Mouse (Mus musculus): ENCODE data around the gene Stat2. TPM values are rescaled to one million over a fixed set of nuclear protein-coding genes. Genes with fewer than 3 reads are reported as not detected.

The Stat2 gene
- total RNA-seq (2023): 64.0 TPM

DNA sequence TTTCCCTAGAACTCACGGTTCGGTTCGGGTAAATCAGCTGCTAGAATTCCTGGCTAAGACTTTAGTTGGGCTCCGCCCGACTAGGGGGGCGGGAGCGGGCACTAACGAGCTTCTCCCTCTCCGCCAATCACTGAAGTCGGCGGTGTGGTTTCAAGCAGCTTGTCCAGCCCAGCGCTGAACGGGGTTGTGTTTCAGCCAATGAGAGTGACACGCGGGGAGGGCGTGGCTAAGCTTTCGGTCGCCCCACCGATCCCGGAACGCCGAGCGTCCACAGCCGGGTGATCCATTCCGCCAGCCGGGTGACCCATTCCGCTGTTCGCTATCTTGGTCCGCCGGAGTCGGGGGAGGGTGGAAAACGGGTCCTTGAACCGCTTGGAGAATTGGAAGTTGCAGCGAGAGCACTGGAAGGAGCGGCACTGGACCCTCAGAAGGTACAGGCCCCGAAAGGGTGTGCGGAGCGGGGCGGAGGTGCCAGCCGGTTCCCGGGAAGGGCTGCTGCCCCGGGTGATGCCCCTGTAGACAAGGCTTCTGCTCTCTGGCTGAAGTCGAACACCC, at the start of gene Stat2:
Stat2 (plus strand) TSS at position 273 of the 555 bp plus-strand sequence.

DNA sequence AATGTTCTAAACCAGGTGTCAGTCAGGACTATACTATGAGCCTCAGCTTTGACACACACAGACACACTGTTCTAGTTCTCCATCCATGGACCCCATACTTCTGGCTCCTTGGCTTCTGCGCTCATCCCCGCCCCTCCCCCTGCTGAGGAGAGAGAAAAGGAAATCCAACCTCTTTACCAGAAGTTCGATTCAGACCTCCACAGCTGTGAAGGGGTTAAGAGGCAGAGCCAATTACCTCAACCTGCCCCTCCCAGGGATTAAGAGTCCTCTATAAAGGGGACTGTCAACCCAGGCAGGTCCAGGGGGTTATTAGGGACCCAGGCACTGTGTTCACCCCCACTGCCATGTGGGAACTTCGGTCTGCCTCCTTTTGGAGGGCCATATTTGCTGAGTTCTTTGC, 44.8 kb upstream of the Stat2 start, which contains the start of gene Mip:
Mip (plus strand) TSS at position 301 of the 400 bp plus-strand sequence.

DNA sequence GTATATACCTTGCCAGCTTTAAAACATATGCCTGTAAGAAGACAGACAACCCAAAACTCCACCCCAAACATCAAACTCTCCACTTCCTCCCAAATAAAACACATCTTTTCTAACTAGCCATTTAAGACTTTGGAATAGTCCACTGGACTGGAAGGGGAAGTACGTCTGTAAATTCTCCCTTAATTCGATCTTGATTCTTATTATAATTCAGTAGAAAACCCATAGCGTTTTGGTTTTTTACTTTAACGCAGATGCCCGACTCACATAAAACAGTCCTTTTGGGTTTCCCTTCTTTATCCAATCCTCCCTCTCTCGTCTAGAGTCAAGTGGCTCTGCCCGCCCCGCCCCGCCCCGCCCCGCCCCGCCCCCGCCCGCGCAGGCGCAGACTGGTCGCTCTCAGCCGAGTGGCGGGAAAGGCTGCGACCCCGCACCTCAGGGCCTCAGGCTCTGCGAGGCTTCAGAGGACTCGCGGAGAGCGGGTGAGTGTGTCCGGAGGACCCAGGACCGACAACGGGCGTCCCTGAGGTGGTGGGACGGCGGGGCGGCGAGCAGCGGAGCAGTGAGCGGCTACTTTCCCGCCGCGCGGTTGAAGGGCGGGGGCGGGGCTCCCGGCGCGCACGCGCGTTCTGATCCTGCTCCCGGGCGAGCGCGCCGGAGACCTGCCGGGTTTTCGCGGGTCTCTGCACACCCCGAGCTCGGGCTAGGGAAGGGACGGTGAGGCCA, 38.5 kb upstream of the Stat2 start, which contains the start of gene Timeless:
Timeless (plus strand) TSS at position 369 of the 723 bp plus-strand sequence.

DNA sequence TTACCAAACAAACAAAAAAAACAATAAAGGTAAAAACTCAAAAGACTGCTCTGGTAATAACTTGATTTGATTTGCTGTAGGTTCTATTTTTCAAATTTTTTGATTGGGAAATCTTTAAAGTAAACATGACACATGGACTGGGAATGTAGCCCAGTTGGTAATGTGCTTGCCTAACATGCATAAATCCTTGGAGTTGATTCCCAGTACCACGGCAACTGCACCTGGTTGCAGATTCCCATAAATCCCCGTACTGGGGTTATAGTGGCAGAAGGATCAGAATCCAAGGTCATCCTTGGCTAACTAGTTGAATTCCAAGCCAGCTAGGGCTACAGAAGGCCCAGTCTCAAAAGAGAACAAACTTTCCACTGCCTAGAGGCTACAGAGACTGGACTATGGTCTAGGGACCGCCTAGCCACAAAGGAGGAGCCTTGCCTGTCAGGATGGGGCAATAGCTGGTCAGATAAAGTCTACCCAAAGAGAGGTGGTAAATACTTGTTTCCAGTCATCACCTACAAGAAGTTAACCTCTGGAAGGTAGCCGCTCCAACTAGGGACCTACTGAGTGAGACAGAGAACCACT, 16.6 kb upstream of the Stat2 start, which contains the start of gene Apon:
Apon (plus strand) TSS at position 420 of the 579 bp plus-strand sequence.

DNA sequence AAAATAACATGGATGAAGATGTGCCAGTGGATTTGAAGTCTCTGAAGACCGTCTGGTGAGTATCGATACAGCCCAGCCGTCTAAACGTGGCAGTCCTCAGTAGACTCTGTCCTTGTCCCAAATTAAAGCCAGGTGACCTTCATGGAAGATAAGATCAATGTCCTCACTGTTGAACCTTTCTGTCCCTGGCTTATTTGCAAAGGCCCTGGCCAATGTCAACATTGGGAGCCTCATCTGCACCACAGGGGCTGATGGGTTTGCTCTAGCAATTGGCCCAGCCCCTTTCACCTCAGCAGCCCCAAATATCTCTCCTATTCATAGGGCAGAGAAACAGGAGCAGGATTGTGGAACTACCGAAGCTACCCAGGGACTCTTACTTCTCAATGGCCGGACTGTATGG, 2.0 kb upstream of the Stat2 start, which contains the start of gene Apof:
Apof (plus strand) TSS at position 301 of the 400 bp plus-strand sequence.

DNA sequence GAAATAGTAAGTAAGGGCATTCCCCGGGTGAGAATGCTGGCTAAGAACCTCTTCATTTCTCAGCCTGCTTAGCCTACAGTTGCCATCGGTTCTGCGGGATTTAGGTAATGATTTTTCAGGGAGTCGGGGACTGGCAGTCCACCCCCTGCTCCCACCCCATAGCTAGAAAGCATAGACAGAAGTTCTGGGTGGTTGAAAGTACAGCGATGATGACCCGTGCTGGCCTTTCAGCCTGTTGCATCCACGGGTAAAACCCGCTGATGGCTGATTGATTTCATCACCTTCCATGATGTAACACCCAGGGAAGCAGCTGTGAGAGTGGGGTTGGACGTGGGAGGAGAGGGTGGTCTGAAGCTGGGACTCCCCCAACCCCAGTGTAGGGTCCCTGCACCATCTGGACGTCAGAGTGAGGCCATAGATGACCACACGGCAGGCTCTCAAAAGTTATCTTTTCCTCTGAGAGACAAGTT, 28.4 kb downstream of the Stat2 start, which contains the start of gene Il23a:
Il23a (minus strand) TSS at position 51 of the 470 bp plus-strand sequence.

DNA sequence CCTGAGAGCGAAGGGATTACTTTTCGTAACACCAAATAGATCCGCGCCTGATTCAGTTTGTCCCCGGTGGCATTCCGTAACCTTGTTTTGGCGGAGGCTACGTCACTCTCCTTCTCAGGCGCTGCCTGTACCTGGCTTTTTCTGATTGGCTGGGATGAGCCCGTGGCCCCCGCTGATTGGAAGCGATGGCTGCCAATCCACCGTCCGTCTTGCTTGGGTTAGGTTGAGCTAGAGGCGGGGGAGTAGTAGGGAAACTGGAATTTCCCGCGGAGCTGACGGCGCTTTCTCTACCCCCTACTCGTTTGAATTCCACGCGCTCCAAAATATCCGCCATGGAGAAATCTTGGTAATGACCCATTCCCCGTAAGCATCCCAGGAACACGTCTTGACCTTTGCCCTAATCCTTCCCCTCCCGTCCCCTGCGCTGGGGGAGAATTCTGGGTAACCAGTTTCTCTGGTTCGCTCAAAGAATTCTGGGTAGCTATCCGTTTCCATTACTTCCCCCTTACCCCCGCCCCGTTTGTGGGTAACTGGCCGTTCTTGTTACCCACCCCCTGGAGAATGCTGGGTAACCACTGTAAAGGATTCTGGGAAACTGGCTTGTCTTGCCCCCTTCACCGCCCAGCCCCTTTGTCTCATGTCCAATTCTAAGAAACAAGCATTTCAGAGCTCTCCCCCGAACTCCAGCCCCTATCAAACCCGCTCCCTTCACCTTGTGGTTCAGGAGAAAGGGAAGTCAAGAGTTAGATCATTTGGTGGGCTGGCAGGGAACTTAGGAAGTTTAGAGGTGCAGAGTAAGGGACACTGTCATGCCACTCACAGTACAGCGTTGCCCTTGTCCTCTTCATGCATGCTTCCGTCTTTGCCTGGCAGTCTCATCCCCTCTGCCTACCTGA, 33.0 kb downstream of the Stat2 start, which contains the start of gene Pan2:
Pan2 (plus strand) TSS at position 210 of the 896 bp plus-strand sequence.

DNA sequence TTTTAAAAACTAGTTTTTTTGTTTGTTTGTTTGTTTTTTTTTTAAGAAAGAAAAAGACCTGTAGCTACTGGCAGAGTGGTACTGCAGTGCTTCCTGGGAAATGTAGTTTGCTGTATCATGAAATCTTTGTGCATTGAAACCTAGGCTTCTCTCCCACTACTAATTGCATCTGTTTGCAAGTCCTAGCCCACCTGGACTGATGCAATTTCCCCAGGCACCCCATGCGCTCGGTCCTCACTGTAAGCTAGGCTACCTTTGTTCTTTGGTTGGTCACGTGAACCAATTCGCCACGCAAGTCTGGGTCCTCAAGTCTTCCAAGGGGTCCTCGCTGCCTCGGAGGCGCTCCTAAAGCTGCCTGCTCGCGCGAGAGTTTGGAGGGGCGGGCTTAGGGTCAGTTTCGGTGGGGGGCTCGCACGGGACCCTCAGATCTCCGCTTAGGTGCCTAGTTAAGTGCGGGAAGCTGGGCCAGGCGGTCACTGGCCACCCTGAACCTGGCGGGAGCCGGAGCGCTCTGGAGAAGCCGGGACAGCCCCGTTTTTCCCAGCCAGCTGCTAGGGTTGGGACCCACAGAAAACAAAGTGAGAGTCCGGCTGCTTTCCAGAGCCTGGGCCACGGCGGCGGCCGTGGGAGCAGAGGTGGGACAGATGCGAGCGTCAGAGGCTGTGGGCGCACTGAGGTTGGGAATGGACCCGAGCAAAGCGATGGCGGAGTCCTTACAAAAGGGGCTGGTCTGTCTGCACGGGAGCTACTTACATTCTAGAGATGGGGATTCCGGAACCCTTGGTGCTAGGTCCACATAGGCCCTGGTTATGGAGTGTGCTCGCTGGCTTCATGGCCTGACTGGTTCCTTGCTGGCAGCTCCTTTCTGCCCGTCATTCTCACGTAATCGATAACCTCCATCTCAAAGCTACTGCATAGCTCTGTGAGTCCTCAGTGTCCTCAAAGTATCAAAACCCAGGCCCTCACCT, 52.1 kb downstream of the Stat2 start, which contains the start of gene Cnpy2:
Cnpy2 (plus strand) TSS at position 319 of the 968 bp plus-strand sequence.

DNA sequence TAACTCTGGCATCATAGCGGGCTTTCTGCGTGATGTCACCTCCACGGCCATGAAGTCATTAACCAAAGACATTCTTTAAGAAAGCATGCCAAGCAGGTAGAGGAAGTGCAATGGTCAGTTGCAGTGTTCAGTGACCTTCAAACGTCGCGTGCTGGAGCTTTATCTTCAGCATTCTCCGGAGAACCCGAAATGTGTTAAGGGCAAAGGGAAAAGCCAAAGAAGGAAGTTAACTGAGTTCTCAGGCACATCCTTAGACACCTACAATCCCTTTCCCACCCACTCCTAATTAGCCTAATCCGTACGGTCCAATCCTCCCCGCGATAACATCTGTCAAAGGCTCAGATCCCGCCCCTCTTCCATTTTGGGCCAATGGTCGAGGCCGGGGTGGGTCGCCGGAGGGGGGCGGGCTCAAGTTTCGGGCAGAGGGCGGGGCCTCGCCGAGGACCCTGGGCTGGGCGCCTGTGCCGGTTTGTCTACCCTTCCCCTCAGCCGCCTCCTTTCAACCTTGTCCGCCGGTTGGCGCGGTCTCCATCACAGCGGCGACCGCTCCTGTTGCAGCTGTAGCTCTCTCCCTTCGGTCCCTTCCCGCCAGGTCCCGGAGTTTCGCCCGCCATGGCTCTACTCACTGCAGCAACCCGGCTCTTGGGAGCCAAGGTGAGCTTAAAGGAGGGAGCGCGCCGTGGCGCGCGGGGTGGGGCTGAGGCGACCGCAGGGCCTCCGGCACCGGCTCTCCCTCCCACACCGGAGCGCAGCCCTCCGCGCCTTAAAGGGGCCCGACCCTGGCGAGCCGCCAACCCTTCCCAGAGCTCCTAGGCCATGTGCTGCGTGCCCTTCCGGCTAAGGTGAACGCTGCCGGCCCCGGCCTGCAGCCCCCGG, 67.2 kb downstream of the Stat2 start, which contains the start of gene Cs:
Cs (plus strand) TSS at position 429 of the 876 bp plus-strand sequence.

Other genes with a start within 250 kb of the Stat2 start
- gene Naca, start 235.0 kb upstream of the Stat2 start, total RNA-seq (2023): 733 TPM
- 122 TPM for gene Ptges3, start 211.6 kb upstream of the Stat2 start, total RNA-seq (2023)
- 586 TPM for gene Atp5b, start 187.3 kb upstream of the Stat2 start, total RNA-seq (2023)
- 125 TPM for gene Baz2a, start 179.0 kb upstream of the Stat2 start, total RNA-seq (2023)
- 49.3 TPM for gene Rbms2, start 90.3 kb upstream of the Stat2 start, total RNA-seq (2023)
- gene Gls2, start 76.1 kb upstream of the Stat2 start, total RNA-seq (2023): not detected
- 16.1 TPM for gene Spryd4, start 58.8 kb upstream of the Stat2 start, total RNA-seq (2023)
- not detected for gene Mip, start 44.7 kb upstream of the Stat2 start, total RNA-seq (2023)
- 30.5 TPM for gene Timeless, start 38.5 kb upstream of the Stat2 start, total RNA-seq (2023)
- not detected for gene Apon, start 16.5 kb upstream of the Stat2 start, total RNA-seq (2023)
- gene Apof, start 1.9 kb upstream of the Stat2 start, total RNA-seq (2023): not detected
- not detected for gene Il23a, start 28.2 kb downstream of the Stat2 start, total RNA-seq (2023)
- 41.8 TPM for gene Pan2, start 32.8 kb downstream of the Stat2 start, total RNA-seq (2023)
- gene Cnpy2, start 51.9 kb downstream of the Stat2 start, total RNA-seq (2023): 29.1 TPM
- 90.9 TPM for gene Cs, start 67.2 kb downstream of the Stat2 start, total RNA-seq (2023)
- gene Coq10a, start 98.4 kb downstream of the Stat2 start, total RNA-seq (2023): 27.2 TPM
- 51.7 TPM for gene Ankrd52, start 106.6 kb downstream of the Stat2 start, total RNA-seq (2023)
- gene Slc39a5, start 130.7 kb downstream of the Stat2 start, total RNA-seq (2023): not detected
- gene Nabp2, start 140.9 kb downstream of the Stat2 start, total RNA-seq (2023): 39.4 TPM
- gene Rnf41, start 141.1 kb downstream of the Stat2 start, total RNA-seq (2023): 28.5 TPM
- 126 TPM for gene Smarcc2, start 188.7 kb downstream of the Stat2 start, total RNA-seq (2023)
- 738 TPM for gene Myl6, start 223.6 kb downstream of the Stat2 start, total RNA-seq (2023)
- gene Myl6b, start 228.1 kb downstream of the Stat2 start, total RNA-seq (2023): not detected

Data from CD4-positive naive resting alpha-beta T cell, adult 57 days (primary cell).